Mouse (Mus musculus) hindbrain, embryonic 13.5 days (tissue): ENCODE measurements around the gene Slc22a12. TPM values are rescaled to one million over a fixed set of nuclear protein-coding genes. Genes with fewer than 3 reads are reported as not detected.

Experiments used
- ATAC-seq: fragments of 200-750 bp; cut with Nextera tagmentation; 2 replicates; pipeline ENCODE4 v1.8.0; 2017; ENCODE audit warnings: moderate TSS enrichment; ENCODE audit not compliant: low FRiP score
- H3K27ac ChIP-seq: fragments of 300-500 bp; sonication (generic); 2 replicates; pipeline ENCODE4 v1.5.1; 2015; ENCODE audit warnings: inconsistent platforms, mild to moderate bottlenecking, moderate library complexity
- H3K27me3 ChIP-seq: fragments of 300-500 bp; sonication (generic); 2 replicates; pipeline ENCODE4 v1.6.1; 2015; ENCODE audit warnings: mild to moderate bottlenecking, inconsistent platforms
- H3K36me3 ChIP-seq: fragments of 300-500 bp; sonication (generic); 2 replicates; pipeline ENCODE4 v1.6.1; 2015; ENCODE audit warnings: mild to moderate bottlenecking, inconsistent platforms
- H3K4me1 ChIP-seq: fragments of 300-500 bp; sonication (generic); replicated peaks from 2 replicates; pipeline ENCODE4 v1.6.1; 2015; ENCODE audit warnings: inconsistent platforms
- H3K4me2 ChIP-seq: fragments of 300-500 bp; sonication (generic); 2 replicates; pipeline ENCODE4 v1.6.1; 2015; ENCODE audit warnings: inconsistent platforms, mild to moderate bottlenecking, moderate library complexity
- H3K4me3 ChIP-seq: fragments of 300-500 bp; sonication (generic); 2 replicates; pipeline ENCODE4 v1.5.1; 2015; ENCODE audit warnings: mild to moderate bottlenecking, inconsistent platforms
- H3K9ac ChIP-seq: fragments of 300-500 bp; sonication (generic); 2 replicates; pipeline ENCODE4 v1.6.1; 2015; ENCODE audit warnings: mild to moderate bottlenecking, inconsistent platforms
- H3K9me3 ChIP-seq: fragments of 300-500 bp; sonication (generic); 2 replicates; pipeline ENCODE4 v1.6.1; 2016; ENCODE audit warnings: inconsistent platforms
- WGBS: fragments of 180-500 bp; shearing (Covaris S2); methylation state at CpG from one replicate; pipeline ENCODE4 v1.1.7; 2015; 5-methylcytosine and 5-hydroxymethylcytosine counted together
- polyA plus RNA-seq: library from polyadenylated mRNA; unstranded; fragments of >200 nt; fragmentation: Nextera tagmentation; extraction: Ambion mirVana; gene quantifications from 2 replicates; pipeline ENCODE4 v1.2.1, GENCODE M21; 2015

The Slc22a12 gene
- polyA plus RNA-seq: 0.10 and 0.23 TPM in 2 replicates

DNA sequence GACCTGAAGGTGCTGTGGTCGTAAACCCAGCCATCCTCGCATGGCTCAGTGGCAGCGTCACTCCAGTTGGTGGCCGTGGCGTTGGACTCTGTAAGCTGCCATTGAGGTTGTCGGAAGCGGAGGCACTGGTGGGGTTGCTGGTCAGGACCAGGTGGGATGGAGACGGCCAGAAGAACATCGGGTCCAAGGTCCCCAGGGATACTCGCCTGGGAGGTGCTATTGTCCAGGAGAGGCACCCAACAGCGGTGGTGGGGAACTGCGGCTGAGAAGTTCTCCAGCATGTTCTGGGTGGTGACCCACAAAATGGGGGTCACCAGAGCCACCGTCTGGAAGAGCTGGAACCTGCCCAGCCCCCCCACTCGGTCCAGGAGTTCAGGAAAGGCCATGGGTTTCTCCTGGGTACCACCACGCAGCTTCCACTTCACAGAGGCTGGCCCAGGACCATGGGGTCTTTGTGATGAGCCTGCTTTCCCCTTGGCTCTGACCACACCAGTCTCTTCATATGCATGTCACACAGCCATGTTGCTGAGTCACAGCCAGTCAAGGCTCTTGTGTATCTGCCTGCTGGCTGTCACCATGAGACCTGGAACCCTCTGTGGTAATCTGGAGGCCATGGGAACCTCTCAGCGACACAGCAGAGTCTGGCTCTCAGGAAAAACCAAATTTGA is at the start of gene Slc22a12:
TSS of gene Slc22a12 (minus strand) at position 666 of the 668 bp plus-strand sequence.
- H3K27ac ChIP-seq: no peak within 1 kb of the TSS
- H3K9ac ChIP-seq: no peak within 1 kb of the TSS
- no peak within 1 kb of the TSS for H3K4me3 ChIP-seq
- H3K4me2 ChIP-seq: no peak within 1 kb of the TSS
- H3K27me3 ChIP-seq: no peaks in the 10 kb centered on the region
- no peak for ATAC-seq
- no peaks in the 10 kb centered on the region for H3K36me3 ChIP-seq
- WGBS: 91% methylated on average over 16 of the region's 16 CpGs
- peaks cover 5% of the 10 kb centered on the region for H3K4me1 ChIP-seq
- H3K9me3 ChIP-seq: no peaks in the 10 kb centered on the region

DNA sequence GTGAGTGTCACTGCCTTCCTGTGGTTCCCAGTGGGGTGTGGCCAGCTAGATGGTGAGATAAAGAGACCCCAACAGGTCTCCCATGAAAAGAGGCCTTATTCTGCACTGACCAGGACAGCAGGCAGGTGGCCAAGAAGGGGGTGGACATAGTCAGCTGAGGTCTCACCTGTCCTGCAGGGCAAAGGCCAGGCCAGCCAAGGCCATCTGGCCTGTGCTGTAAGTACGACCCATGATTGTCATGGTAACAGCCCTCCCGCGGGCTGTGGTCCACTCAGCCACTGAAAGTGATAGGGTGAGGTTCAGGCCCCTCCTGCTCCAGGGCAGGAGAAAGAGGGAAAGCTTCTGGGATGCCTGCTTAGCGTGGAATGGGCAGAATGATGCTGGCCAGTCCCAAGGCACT is 29.2 kb upstream of the Slc22a12 start:
- WGBS: 38% methylated on average over 4 of the region's 4 CpGs
- Histone ChIP-seq H3K4me1 (peaks cover 3% of the 10 kb centered on the region), H3K27me3 (0 out of 2 replicates have a peak, but pooled peaks cover 6% of the 10 kb centered on the region), H3K27ac (no peak overlapping the region), H3K9me3 (no peaks in the 10 kb centered on the region), H3K4me2 (no peak overlapping the region), H3K36me3 (no peaks in the 10 kb centered on the region), H3K4me3 (no peak overlapping the region), H3K9ac (no peak overlapping the region)
- ATAC-seq: no peak

DNA sequence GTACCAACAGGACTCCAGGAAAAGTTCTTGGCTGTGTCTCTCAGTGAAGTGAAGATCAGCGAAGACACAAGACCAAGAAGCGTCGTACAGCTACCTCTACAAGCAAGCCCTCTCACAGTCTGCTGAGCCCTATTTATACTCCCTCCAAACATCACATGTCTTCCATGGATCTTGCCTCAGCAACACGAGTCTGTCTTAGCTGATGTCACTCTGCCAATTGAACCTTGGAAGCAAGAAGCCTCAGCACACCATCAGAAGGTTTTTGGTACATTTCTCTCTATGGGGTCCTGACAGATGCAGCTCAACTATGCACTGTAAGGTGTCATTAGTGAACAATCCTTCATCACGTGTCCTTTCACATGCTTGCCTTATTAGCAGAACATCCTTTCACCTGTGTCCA is 28.6 kb upstream of the Slc22a12 start:
- Histone ChIP-seq H3K4me2 (no peak overlapping the region), H3K4me1 (no peaks in the 10 kb centered on the region; the same call in 1 of the 2 replicates), H3K9me3 (no peaks in the 10 kb centered on the region), H3K27ac (no peak overlapping the region), H3K4me3 (no peak overlapping the region), H3K36me3 (no peaks in the 10 kb centered on the region), H3K9ac (no peak overlapping the region), H3K27me3 (0 out of 2 replicates have a peak, but pooled peaks cover 6% of the 10 kb centered on the region)
- no peak for ATAC-seq
- 83% methylated on average over 5 of the region's 5 CpGs for WGBS

DNA sequence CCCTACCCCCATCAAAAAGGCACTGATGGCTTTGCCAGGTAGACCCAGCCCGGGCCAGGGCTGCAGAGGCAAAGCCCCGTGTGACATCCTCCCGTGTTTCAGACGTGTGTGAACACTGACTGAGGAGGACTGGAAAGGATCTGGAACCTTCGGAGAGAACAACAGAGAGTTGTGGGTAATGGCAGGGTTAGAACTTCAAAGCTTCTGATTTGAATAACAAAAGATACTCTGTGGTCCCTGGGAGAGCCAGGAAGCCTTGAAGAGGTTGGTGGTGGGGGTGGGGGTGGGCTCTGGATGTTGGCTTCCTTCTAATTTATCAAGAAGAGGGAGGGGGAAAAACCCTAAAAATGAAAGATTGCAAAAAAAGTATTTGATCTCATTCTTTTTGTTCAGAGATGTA is 26.7 kb upstream of the Slc22a12 start:
- no peaks in the 10 kb centered on the region for H3K9me3 ChIP-seq
- 26% methylated on average over 5 of the region's 5 CpGs for WGBS
- H3K27me3 ChIP-seq: no peaks in the 10 kb centered on the region
- no peak overlapping the region for H3K27ac ChIP-seq
- no peaks in the 10 kb centered on the region for H3K36me3 ChIP-seq
- H3K4me2 ChIP-seq: no peak overlapping the region
- no peak overlapping the region for H3K9ac ChIP-seq
- H3K4me1 ChIP-seq: no peaks in the 10 kb centered on the region; the same call in 1 of the 2 replicates
- no peak for ATAC-seq
- H3K4me3 ChIP-seq: no peak overlapping the region

DNA sequence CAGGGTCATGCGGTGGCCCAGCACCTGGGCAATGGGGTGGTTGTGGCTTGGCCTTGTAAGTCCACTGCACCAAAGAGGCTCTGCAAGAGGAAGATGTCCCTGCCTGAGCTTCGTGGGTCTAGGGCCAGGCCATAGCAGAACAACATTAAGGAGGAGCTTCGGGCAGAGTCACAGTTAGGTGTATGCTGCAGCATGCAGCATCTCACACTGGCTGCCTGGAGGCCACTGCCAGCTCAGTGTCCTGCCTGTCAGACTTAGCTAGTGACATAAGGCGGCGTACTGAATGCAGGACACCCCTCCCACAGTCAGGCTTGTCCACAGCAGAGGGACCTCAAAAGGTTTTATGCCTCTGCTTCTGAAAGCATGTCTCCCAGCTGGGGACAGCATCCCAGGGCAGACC is 26.2 kb upstream of the Slc22a12 start:
- H3K27me3 ChIP-seq: no peaks in the 10 kb centered on the region
- H3K27ac ChIP-seq: no peak overlapping the region
- no peaks in the 10 kb centered on the region for H3K36me3 ChIP-seq
- ATAC-seq: no peak
- no peak overlapping the region for H3K4me2 ChIP-seq
- no peaks in the 10 kb centered on the region; the same call in 1 of the 2 replicates for H3K4me1 ChIP-seq
- no peak overlapping the region for H3K9ac ChIP-seq
- H3K4me3 ChIP-seq: no peak overlapping the region
- WGBS: 80% methylated on average over 5 of the region's 5 CpGs
- no peaks in the 10 kb centered on the region for H3K9me3 ChIP-seq

DNA sequence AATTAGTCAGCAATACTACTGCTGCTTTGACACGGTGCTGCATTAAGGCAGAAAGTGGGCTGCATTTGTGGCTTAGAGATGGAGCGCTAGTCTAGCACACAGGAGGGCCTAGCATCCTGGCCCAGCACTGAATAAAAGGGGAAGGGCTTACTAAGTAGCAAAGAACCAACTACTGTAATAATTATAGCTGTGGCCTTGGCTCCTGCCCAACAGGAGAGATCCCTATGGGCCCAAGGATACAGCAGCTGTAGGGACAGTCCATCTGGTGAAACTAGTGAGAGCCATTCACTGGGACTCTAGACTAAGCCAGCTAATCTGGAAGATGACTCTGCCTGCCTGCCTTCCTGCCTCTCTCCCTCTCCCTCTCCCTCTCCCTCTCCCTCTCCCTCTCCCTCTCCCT is 23.6 kb upstream of the Slc22a12 start:
- no peak; the same call in 1 of the 2 replicates for ATAC-seq
- no peak overlapping the region for H3K27ac ChIP-seq
- no peak overlapping the region for H3K4me3 ChIP-seq

DNA sequence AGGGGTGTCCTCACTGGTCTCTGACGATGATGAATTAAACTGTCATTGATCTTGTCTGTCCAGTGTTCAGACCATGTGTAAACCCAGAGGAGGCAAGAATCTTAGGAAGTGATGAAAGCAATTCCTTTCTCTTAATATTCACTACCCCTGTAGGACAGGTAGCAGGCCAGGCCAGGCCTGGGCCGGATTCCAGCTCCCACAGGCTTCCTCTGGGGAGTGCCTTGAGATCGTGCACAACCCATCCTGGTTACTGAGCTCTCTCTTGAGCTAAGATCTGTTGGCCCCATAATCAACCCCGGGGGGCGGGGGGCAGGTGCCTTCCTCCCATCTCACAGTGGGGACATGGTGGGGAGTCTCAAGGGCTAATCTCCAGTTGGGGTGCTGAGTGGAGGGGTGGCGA is 22.3 kb upstream of the Slc22a12 start:
- no peak overlapping the region for H3K9ac ChIP-seq
- no peaks in the 10 kb centered on the region; the same call in 1 of the 2 replicates for H3K4me1 ChIP-seq
- H3K4me2 ChIP-seq: no peak overlapping the region
- ATAC-seq: no peak
- 91% methylated on average over 6 of the region's 6 CpGs for WGBS
- no peaks in the 10 kb centered on the region for H3K27me3 ChIP-seq
- H3K4me3 ChIP-seq: no peak overlapping the region
- H3K9me3 ChIP-seq: no peaks in the 10 kb centered on the region
- no peak overlapping the region for H3K27ac ChIP-seq
- H3K36me3 ChIP-seq: no peaks in the 10 kb centered on the region

More for the DNA sequence above, 23.6 kb upstream of the Slc22a12 start:
- Histone ChIP-seq H3K9ac (no peak overlapping the region), H3K36me3 (no peaks in the 10 kb centered on the region), H3K27me3 (no peaks in the 10 kb centered on the region), H3K4me2 (no peak overlapping the region), H3K4me1 (no peaks in the 10 kb centered on the region; the same call in 1 of the 2 replicates), H3K9me3 (no peaks in the 10 kb centered on the region)
- 80% methylated on average over 2 of the region's 2 CpGs for WGBS

DNA sequence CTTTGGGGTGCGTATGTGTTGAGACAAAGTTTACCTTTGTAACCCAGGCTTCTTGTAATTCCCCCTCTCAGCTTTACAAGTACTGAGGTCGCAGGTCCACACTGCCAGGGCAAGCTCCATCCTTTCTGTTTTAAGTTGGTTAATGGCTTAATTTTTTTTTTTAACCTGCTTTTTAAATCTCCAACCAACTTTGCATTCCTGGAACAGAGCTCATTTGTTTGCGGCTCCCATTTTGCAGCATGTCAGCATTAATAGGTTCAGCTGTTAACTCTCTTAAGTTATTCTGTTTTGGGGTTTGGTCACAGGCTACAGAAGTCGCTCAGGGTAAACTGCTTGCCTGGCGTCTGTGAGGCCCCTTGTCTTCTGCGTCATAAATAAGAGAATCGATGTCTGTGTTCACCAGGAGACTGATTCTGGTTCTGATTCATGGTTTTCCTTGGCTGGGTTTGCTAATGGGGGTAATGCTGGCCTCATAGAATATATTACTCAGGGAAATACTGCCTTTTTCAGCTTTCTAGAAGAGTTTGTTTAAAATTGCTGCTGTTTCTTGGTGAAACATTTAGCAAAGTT is 17.5 kb upstream of the Slc22a12 start:
- Histone ChIP-seq H3K4me2 (no peak overlapping the region), H3K4me3 (no peak overlapping the region), H3K27me3 (no peaks in the 10 kb centered on the region), H3K9ac (no peak overlapping the region), H3K27ac (no peak overlapping the region), H3K4me1 (no peaks in the 10 kb centered on the region), H3K9me3 (no peaks in the 10 kb centered on the region), H3K36me3 (no peaks in the 10 kb centered on the region)
- 68% methylated on average over 7 of the region's 7 CpGs for WGBS
- no peak for ATAC-seq

DNA sequence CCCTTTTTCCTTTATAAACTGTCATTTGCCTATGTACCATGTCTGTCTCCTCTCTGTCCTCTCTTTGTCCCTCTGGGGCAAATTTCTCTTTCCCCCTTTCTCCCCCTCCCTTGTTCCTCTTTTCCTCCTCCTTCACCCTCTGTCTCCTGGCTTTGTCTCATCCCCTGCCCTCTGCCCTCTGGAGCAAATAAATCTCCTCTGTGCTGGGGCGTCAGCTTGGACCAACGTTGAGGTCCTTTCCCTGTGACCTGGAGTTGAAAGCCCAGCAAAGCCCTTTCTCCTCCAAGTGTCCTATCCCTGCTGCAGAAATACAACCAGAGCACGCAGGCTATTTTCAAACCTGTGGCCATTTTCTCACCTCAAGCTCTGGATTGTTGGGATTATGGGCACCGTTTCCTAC is 16.7 kb upstream of the Slc22a12 start:
- ATAC-seq: no peak
- Histone ChIP-seq H3K4me2 (no peak overlapping the region), H3K27ac (no peak overlapping the region), H3K36me3 (no peaks in the 10 kb centered on the region), H3K27me3 (no peaks in the 10 kb centered on the region), H3K9ac (no peak overlapping the region), H3K9me3 (no peaks in the 10 kb centered on the region), H3K4me3 (no peak overlapping the region), H3K4me1 (no peaks in the 10 kb centered on the region)
- 49% methylated on average over 4 of the region's 4 CpGs for WGBS

DNA sequence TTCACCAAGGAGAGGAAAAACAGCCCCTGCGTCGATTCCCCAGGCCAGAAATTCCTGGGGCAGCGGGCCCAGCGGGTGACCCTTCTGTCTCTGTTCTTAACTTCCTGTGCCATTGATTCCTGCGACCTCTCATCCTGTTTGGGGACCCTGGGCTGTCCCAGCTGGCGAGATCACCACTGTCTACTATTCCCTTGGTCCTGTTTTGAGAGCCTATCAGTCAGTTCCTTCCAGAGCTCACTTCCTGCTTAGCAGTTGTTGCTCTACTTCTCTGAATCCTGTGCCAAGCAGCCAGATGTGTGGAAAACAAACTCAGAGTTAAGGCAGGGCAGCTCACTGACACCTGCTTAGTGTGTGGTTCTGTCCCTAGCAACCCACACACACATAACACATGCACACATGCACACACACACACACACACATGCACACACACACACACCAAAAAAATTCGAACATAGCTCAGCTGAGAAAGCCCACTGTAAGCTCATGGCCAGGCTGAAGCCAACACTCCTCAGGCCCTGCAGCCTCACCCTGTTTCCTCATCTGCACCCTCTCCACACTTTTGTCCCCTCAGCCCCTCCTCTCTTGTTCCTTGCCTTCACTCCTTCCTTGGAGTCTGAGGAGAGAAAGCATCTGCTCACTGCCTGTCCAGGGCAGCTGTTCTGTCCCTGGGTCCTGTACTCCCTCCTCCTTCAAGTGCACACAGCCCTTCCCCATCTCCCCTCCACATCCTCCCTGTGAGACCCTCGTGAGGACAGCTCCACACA is 11.2 kb upstream of the Slc22a12 start:
- H3K36me3 ChIP-seq: no peaks in the 10 kb centered on the region
- H3K4me2 ChIP-seq: no peak overlapping the region
- H3K9ac ChIP-seq: no peak overlapping the region
- 38% methylated on average over 8 of the region's 8 CpGs for WGBS
- H3K9me3 ChIP-seq: no peaks in the 10 kb centered on the region
- no peak for ATAC-seq
- H3K4me3 ChIP-seq: no peak overlapping the region
- 0 out of 2 replicates have a peak, but pooled peaks cover 2% of the 10 kb centered on the region for H3K4me1 ChIP-seq
- no peaks in the 10 kb centered on the region for H3K27me3 ChIP-seq
- no peak overlapping the region; the same call in 1 of the 2 replicates for H3K27ac ChIP-seq

DNA sequence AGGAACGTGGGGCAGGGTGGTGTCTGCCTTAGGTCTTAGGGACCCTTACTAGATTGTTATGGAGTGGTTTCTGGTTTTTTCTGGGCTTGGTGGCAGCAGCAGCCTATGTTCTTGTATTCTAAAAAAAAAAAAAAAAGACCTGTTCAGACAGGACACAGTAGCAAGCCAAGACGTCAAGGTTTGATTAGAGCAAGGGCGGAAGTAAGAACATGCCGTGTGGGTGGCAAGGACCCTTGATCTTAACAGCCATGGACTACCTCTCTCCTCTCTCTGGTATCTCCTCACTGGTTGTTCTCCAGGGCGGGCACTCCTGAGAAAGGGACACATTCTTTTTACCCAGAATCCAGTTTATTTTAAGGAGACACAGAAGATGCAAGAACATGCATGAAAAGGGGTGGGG is 10.3 kb upstream of the Slc22a12 start:
- ATAC-seq: no peak
- Histone ChIP-seq H3K36me3 (no peaks in the 10 kb centered on the region), H3K4me3 (no peak overlapping the region), H3K27me3 (no peaks in the 10 kb centered on the region), H3K4me2 (no peak overlapping the region), H3K4me1 (0 out of 2 replicates have a peak, but pooled peaks cover 9% of the 10 kb centered on the region), H3K9me3 (no peaks in the 10 kb centered on the region), H3K9ac (no peak overlapping the region), H3K27ac (no peak overlapping the region)
- 85% methylated on average over 5 of the region's 5 CpGs for WGBS

DNA sequence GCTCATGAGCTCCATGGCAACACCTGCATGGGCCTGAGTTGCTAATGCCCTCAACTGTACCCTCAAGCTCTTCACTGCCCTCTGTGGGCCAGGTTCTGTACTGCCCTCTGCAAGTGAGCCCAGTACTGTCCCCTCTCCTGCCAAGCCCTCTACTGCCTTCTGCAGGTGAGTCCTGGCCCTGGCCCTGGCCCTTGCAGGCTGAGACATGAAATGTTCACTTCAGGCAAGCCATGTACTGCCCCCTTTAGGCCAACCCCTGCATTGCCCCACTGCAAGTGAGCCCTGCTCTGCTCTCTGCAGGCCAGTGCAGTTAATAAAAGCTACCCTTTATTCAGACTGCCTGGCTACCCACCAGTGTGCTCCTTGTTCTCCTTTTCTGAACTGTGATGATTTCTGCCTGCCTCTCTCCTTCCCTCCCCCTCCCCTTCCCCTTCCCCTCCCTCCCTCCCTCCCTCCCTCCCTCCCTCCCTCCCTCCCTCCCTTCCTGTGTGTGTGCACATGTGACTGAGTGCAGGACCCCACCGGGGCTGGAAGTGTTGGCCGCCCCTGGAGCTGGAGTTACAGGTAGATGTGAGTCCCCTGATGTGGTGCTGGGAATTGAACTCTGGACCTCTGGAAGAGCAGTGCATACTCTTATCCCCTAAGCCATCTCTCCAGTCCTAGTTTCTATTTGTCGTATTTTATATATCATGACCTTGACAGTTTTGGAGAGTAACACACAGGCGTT is 9.6 kb upstream of the Slc22a12 start:
- H3K4me2 ChIP-seq: no peak overlapping the region
- no peaks in the 10 kb centered on the region for H3K36me3 ChIP-seq
- WGBS: 85% methylated on average over 4 of the region's 4 CpGs
- no peak overlapping the region for H3K9ac ChIP-seq
- no peak overlapping the region for H3K4me3 ChIP-seq
- H3K27me3 ChIP-seq: no peaks in the 10 kb centered on the region
- H3K27ac ChIP-seq: no peak overlapping the region
- 0 out of 2 replicates have a peak, but pooled peaks cover 9% of the 10 kb centered on the region for H3K4me1 ChIP-seq
- no peaks in the 10 kb centered on the region for H3K9me3 ChIP-seq
- no peak for ATAC-seq
